Mouse (Mus musculus) C2C12 (cell line): ENCODE measurements around the gene Dnase1l1.

ENCODE experiments used
- CEBPB ChIP-seq: IDR thresholded peaks from one replicate; pipeline ENCODE4 v1.6.1; 2011; ENCODE audit warnings: low read depth, mild to moderate bottlenecking, control low read depth, moderate library complexity
- CTCF ChIP-seq: IDR thresholded peaks from one replicate; pipeline ENCODE4 v1.5.1; 2011; ENCODE audit not compliant: control insufficient read depth, insufficient read depth, insufficient read length
- MAX ChIP-seq: IDR thresholded peaks from one replicate; pipeline ENCODE4 v1.6.1; 2011; ENCODE audit warnings: mild to moderate bottlenecking, control low read depth
- MYOG ChIP-seq: IDR thresholded peaks from one replicate; pipeline ENCODE4 v1.6.1; 2011; ENCODE audit not compliant: control insufficient read depth, insufficient read length; ENCODE audit errors: extremely low read depth

- no peak for TF ChIP-seq CTCF
- TF ChIP-seq CEBPB: no peak
- TF ChIP-seq MYOG: no peak
- TF ChIP-seq MAX: no peak
These were observed 48.2 kb upstream of the Dnase1l1 start for GRCm38 (mm10) chrX:74330166-74330930.
